Mouse (Mus musculus) liver, postnatal 0 days (tissue): ENCODE data around the gene Bhlha15.

ENCODE experiments used
- CTCF ChIP-seq: sonication (generic); IDR thresholded peaks from 2 replicates; pipeline ENCODE4 v1.5.1; 2016; ENCODE audit warnings: antibody characterized with exemption, low read depth
- EP300 ChIP-seq: IDR thresholded peaks from 2 replicates; pipeline ENCODE4 v1.6.1; 2016; ENCODE audit warnings: antibody characterized with exemption, low read depth, mild to moderate bottlenecking

DNA sequence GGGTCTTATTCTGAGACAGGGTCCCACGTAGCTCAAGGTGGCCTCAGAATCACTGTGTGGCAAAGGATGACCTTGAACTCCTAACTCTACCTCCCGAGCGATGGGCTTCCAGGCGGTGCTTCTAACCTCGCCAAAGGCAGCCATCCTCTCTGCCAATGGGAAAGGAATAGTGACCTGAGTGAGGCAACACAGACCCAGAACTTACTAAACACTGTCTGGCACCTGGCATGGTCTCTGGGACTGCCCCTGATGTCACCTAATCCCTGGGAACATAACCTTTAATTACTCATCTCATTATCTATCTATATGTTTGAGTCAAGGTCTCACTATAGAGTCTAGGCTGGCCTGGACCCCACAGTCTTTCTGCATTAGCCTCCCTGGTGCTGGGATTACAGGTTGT is 29.9 kb downstream of the Bhlha15 start:
- no peak for TF ChIP-seq EP300
- no peak for TF ChIP-seq CTCF
